Mouse (Mus musculus): ENCODE results near the gene Zfp655.

The Zfp655 gene

DNA sequence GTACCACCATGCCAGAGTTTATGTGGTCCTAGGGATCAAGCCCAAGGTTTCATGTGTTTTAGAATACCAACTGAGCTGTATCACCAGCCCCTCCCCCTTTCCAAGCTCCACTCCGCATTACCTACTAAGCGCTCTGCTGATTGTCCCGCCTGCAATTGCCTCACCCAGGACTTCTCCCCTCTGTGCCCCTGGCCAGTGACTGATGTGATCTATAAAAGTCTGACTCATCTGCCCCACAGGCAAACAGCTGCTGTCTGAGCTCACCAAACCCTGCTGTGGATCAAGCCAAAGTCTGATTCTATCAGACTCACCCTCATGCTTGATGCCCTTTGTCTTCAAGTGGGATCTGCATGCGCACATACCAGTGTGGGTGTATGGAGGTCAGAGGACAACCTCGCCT, 8.7 kb upstream of the Zfp655 start:
- 81% methylated on average over 5 of the region's 5 CpGs for WGBS

DNA sequence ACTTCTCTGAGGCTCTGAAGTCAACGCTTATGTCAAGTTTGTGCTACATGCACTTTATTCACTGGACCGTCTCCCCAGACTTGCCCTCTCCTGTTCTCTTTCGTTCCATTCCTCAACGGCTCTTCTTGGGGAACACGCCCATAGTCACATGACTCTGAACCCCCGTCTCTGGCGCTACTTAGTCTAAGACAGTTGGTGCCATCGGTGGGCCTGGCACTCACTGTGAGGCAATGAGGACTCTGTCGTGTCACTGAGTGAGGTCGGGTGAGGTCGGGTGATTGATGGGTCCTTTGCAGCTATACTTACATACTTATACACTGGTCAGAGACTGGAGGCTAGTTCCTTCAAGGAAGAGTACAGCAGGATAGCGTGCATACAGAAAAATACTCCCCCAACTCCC, 8.1 kb upstream of the Zfp655 start:
- WGBS: 85% methylated on average over 12 of the region's 12 CpGs

DNA sequence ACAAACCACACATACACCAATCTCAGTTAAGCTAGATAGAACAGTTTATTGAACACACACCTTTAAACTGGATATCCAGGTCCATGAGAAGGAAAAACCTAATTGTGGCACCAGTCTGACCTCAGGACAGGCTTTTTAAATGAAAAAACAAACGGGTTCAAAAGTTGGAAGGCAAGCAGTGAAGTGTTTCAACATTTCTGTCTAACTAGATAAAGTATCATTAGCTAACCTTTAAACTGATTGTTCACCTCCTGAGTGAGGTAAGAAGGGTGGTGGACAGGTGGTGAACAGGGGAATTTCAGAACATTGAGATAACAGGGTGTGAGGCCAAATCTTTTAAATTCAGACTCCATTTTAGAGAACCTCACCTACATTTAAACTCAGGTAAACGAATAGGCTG, 5.1 kb upstream of the Zfp655 start:
- WGBS: 62% methylated on average over 2 of the region's 2 CpGs

DNA sequence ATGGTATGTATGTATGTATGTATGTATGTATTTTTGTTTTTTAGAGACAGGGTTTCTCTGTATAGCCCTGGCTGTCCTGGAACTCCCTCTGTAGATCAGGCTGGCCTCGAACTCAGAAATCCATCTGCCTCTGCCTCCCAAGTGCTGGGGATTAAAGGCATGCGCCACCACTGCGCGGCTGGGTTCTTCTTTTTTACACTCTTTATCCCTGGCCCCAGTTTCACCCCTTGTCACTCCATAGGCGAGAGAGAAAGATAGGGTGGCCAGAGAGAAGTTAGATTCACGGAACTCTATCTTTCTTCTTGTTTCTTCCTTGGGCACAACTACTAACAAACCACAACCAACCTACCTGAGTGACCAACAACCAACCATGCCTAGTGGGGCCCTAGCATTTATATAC, 2.2 kb upstream of the Zfp655 start:
- WGBS: 84% methylated on average over 6 of the region's 6 CpGs

DNA sequence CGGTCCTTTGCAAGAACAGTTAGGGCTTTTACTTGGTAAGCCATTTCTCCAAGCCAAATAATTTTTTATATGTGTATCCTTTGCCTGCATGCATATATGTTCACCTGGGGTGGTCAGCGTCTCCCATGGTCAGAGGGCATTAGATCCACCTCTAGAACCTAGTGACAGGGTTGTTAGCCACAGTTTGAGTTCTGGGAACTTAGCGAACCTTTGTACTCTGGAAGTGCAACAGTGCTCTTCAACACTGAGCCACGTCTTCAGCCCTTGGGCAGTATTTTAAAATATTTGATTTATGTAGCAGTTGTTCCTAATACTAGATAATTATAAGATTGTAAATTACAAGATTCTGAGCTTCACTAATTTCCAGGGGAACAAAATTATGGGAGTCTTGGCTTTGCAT, 874 bp upstream of the Zfp655 start:
- WGBS: 91% methylated on average over 4 of the region's 4 CpGs

DNA sequence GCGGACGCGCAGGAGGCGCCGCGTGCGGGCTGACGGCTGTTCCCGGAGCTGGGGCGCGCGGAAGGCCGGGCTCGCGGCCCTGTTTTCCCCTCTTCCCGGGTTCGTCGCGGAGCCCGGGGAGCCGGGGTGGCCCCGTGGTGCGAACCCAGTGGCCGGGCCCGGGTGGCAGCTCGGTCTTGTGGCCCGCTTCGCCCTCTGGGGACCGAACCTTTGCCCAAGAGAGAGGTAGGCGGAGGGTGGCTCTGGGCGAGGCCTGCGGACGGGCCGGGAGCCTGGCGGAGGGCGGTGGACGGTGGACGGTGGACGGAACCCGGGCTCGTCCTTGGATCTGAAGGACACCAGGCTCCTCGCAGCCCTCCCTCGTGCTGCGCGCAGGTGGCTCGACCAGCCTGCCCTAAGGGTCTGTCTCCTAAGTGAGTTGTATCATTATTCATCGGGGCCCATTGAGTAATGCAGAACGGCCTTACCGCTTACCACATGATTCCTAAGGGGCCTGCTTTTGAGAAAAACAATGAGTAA, 437 bp downstream of the Zfp655 start:
- WGBS: under 1% methylated on average over 49 of the region's 49 CpGs

DNA sequence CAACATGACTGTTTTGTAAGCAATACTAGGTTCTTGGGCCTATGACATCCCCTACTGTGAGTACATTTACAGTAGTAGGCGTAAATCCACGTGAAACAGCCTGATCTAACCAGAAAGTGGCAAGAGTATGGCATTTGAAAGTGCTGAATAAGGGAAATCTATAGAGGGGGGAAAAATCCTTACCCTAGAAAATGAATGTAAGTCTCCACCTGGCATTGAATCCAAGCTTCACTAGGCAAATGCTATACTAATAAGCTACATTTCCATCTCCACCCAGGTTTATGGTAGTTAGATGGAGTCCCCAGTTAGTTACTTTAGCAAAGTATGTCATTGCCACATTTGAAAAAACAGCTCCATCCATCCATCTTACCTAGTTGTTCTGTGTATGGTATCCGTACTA, 18.0 kb downstream of the Zfp655 start:
- 91% methylated on average over 3 of the region's 3 CpGs for WGBS

DNA sequence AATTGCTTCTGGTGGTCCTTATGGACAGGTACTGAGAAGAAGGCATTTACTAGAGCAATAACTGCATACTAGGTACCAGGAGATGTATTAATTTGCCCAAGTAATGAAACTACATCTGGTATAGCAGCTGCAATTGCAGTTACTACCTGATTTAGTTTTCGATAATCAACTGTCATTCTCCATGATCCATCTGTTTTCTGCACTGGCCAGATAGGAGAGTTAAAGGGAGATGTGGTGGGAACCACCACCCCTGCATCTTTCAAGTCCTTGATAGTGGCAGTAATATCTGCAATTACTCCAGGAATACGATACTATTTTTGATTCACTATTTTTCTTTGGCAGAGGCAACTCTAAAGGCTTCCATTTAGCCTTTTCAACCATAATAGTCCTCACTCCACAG, 42.1 kb downstream of the Zfp655 start:
- 81% methylated on average over 2 of the region's 2 CpGs for WGBS

DNA sequence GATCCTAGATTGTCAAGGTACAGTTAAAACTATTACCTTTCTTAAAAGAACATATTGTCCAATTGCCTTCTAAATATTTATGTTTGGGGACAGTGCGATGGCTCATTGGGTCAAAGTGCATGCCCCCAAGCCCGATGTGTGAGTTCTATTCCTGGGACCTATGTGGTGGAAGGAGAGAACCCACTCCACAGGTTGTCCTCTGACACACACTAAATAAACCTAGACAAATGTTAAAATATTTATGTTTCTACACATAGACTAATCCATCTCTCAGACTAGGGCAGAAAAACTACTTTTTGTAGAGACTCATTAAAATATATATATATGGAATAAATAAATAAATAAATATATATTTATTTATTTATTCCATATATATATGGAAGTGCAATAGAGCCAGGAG, 48.4 kb downstream of the Zfp655 start:
- WGBS: 89% methylated on average over 2 of the region's 2 CpGs

DNA sequence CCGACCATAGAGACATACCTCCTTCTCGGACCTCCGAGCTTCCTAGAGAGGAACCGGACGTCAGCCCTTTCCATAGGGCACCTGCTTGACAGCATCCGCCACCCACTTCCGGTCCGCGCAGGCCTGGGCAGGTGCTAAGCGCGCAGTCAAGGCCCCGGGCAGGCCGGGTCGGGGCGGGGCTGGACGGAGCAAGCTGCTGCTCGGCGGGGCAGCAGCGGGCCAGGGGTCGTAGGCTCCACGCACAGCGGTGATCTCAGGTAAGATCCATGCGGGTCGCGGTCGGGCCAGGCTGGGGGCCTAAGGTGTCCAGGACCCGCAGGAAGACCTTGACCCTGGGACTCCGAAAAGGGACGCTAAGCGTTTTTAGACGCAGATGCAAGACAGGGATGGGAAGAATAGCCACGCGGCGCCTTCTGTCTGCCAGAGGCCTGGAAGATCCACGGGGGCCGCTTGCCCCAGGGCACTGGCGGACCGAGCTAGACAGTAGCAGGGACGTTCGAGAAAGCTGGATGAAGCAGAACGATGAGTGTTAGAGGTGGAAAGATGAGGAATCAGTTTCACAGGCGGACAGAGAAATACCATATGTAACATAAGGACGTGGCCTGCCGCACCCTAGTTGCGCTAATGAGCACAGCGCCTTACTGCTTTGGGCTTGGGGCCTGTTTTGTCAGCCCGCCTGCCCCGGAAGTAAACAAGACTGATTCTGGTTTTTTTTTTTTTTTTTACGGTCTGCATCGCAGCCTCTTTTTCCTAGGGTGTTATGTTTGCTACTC, 49.0 kb downstream of the Zfp655 start, which contains the start of gene Zscan25:
Gene Zscan25 (plus strand): TSS at position 130 of the 773 bp plus-strand sequence.
- WGBS: under 1% methylated on average over 50 of the region's 50 CpGs

DNA sequence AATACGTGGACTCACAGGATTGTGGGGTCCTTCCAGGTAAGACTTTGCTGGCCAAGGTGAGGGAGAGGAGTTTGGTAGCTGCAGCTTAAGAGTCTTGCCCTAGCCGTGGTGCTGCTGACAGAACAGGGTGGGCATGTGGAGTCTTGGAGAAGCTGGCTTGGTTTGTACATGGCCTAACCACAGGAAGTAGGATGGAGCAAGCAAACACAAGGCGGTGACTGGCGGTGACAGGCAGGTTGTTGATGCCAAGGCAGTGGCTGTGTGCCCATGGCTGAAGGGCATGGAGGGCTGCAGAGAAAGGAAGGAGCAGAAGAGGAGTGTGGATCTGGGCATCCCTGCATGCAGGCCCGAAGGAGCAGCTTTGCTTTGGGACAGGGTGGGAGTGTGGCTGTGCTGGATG, 56.9 kb downstream of the Zfp655 start:
- WGBS: 82% methylated on average over 5 of the region's 5 CpGs

DNA sequence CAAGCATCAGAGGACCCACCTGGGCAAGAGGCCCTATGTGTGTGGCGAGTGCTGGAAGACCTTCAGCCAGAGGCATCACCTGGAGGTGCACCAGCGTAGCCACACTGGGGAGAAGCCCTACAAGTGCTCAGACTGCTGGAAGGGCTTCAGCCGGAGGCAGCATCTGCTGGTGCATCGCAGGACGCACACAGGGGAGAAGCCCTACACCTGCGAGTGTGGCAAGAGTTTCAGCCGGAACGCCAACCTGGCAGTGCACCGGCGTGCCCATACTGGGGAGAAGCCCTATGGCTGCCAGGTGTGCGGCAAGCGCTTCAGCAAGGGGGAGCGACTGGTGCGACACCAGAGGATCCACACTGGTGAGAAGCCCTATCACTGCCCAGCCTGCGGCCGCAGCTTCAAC, 59.2 kb downstream of the Zfp655 start:
- WGBS: 97% methylated on average over 16 of the region's 16 CpGs

DNA sequence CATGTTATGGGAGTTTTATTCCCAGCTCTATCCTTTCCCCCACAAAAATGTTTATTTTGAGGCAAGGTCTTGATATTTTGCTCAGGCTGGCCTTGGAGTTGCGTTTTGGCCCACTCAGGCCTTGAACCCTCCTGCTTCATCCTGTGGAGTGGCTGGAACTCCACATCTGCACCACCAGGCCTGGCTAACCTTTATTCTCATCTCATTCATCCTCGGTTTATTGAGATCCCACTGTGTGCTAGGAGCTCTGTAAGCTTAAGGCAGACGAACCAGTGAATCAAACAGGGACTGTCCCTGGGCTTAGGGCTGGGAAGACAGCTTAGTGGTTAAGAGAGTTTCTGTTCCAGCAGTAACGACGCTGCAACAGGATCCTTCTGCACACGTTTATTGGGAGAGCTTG, 60.9 kb downstream of the Zfp655 start:
- WGBS: 90% methylated on average over 6 of the region's 6 CpGs

All from cerebral cortex, adult 2 months (tissue).